Mouse (Mus musculus): ENCODE measurements around the gene Dnaja2. TPM values are rescaled to one million over a fixed set of nuclear protein-coding genes. Genes with fewer than 3 reads are reported as not detected.

Gene Dnaja2
- polyA plus RNA-seq, 1 experiment from 2014 or later = 67.5 TPM

- no peak overlapping the region for H3K4me2 ChIP-seq
- H3K27me3 ChIP-seq = no peaks in the 10 kb centered on the region
- no peak overlapping the region for H3K9ac ChIP-seq
- H3K4me3 ChIP-seq (replicated peaks) = no peak overlapping the region
- no peaks in the 10 kb centered on the region for H3K9me3 ChIP-seq (replicated peaks)
- peaks cover 21% of the 10 kb centered on the region; the same call in 1 of the 2 replicates for H3K4me1 ChIP-seq (replicated peaks)
- ATAC-seq (ENCODE audit: insufficient read depth) = no peak
- peaks cover 5% of the 10 kb centered on the region; the same call in 1 of the 2 replicates for H3K36me3 ChIP-seq (replicated peaks)
- WGBS (ENCODE audit: insufficient replicate concordance) = 74% methylated on average over 11 of the region's 11 CpGs
- no peak overlapping the region for H3K27ac ChIP-seq (replicated peaks)
Measured at GRCm38 (mm10) chr8:85500955-85501685, 54.0 kb downstream of the Dnaja2 start.

GRCm38 (mm10) chr8:85500460-85500859, 54.7 kb downstream of the Dnaja2 start:
- H3K4me2 ChIP-seq = no peak overlapping the region
- H3K36me3 ChIP-seq (replicated peaks) = peaks cover 4% of the 10 kb centered on the region; the same call in 1 of the 2 replicates
- ATAC-seq (ENCODE audit: insufficient read depth) = no peak
- H3K9me3 ChIP-seq (replicated peaks) = no peaks in the 10 kb centered on the region
- no peaks in the 10 kb centered on the region for H3K27me3 ChIP-seq
- 68% methylated on average over 10 of the region's 10 CpGs for WGBS (ENCODE audit: insufficient replicate concordance)
- H3K4me3 ChIP-seq (replicated peaks) = no peak overlapping the region
- H3K4me1 ChIP-seq (replicated peaks) = peaks cover 23% of the 10 kb centered on the region; the same call in 1 of the 2 replicates
- H3K27ac ChIP-seq (replicated peaks) = no peak overlapping the region
- H3K9ac ChIP-seq = no peak overlapping the region

GRCm38 (mm10) chr8:85498577-85498976, 56.6 kb downstream of the Dnaja2 start:
- Histone ChIP-seq H3K27me3 (peaks cover 5% of the 10 kb centered on the region), H3K4me2 (no peak overlapping the region), H3K9me3 (replicated peaks) (no peaks in the 10 kb centered on the region), H3K27ac (replicated peaks) (no peak overlapping the region), H3K4me1 (replicated peaks) (peaks cover 31% of the 10 kb centered on the region; the same call in 1 of the 2 replicates), H3K4me3 (replicated peaks) (no peak overlapping the region), H3K36me3 (replicated peaks) (no peaks in the 10 kb centered on the region), H3K9ac (no peak overlapping the region)
- no peak for ATAC-seq (ENCODE audit: insufficient read depth)
- WGBS (ENCODE audit: insufficient replicate concordance) = 53% methylated on average over 2 of the region's 2 CpGs

- Histone ChIP-seq H3K27ac (replicated peaks) (no peak overlapping the region; the same call in 1 of the 2 replicates), H3K9ac (no peak overlapping the region)
- no peak for ATAC-seq (ENCODE audit: insufficient read depth)
Measured at GRCm38 (mm10) chr8:85496778-85497177, 58.4 kb downstream of the Dnaja2 start.

GRCm38 (mm10) chr8:85496125-85496524, 59.0 kb downstream of the Dnaja2 start:
- Histone ChIP-seq H3K27ac (replicated peaks) (no peak overlapping the region), H3K9ac (no peak overlapping the region), H3K4me3 (replicated peaks) (no peak overlapping the region), H3K27me3 (peaks cover 21% of the 10 kb centered on the region), H3K4me2 (no peak overlapping the region), H3K36me3 (replicated peaks) (no peaks in the 10 kb centered on the region), H3K9me3 (replicated peaks) (no peaks in the 10 kb centered on the region), H3K4me1 (replicated peaks) (peaks cover 38% of the 10 kb centered on the region)
- 61% methylated on average over 5 of the region's 5 CpGs for WGBS (ENCODE audit: insufficient replicate concordance)
- ATAC-seq (ENCODE audit: insufficient read depth) = no peak

More at GRCm38 (mm10) chr8:85496778-85497177, 58.4 kb downstream of the Dnaja2 start:
- Histone ChIP-seq H3K4me1 (replicated peaks) (peaks cover 42% of the 10 kb centered on the region), H3K4me3 (replicated peaks) (no peak overlapping the region), H3K4me2 (no peak overlapping the region), H3K27me3 (peaks cover 21% of the 10 kb centered on the region), H3K9me3 (replicated peaks) (no peaks in the 10 kb centered on the region), H3K36me3 (replicated peaks) (no peaks in the 10 kb centered on the region)
- 64% methylated on average over 4 of the region's 4 CpGs for WGBS (ENCODE audit: insufficient replicate concordance)

GRCm38 (mm10) chr8:85492940-85493931, 61.9 kb downstream of the Dnaja2 start:
- no peak overlapping the region for H3K27ac ChIP-seq (replicated peaks)

GRCm38 (mm10) chr8:85492125-85492875, 62.8 kb downstream of the Dnaja2 start, which contains the start of gene Gpt2:
Gene Gpt2 (plus strand): TSS chr8:85492576.
- Histone ChIP-seq H3K9ac (peak within 1 kb of the TSS; percentile 55), H3K4me3 (replicated peaks) (peak within 1 kb of the TSS; percentile 66), H3K9me3 (replicated peaks) (no peaks in the 10 kb centered on the region), H3K4me1 (replicated peaks) (peaks cover 28% of the 10 kb centered on the region), H3K27ac (replicated peaks) (no peak within 1 kb of the TSS), H3K36me3 (replicated peaks) (no peaks in the 10 kb centered on the region), H3K27me3 (peaks cover 21% of the 10 kb centered on the region), H3K4me2 (peak within 1 kb of the TSS; percentile 85)
- ATAC-seq (ENCODE audit: insufficient read depth) = peak; percentile 89
- WGBS (ENCODE audit: insufficient replicate concordance) = under 1% methylated on average over 41 of the region's 41 CpGs

More at GRCm38 (mm10) chr8:85492940-85493931, 61.9 kb downstream of the Dnaja2 start:
- 12% methylated on average over 49 of the region's 49 CpGs for WGBS (ENCODE audit: insufficient replicate concordance)
- H3K9ac ChIP-seq = peak overlapping the region; percentile 55
- peak overlapping the region; percentile 66 for H3K4me3 ChIP-seq (replicated peaks)
- peaks cover 21% of the 10 kb centered on the region for H3K27me3 ChIP-seq
- H3K4me2 ChIP-seq = peak overlapping the region; percentile 85
- peak; percentile 10; the same call in 1 of the 2 replicates for ATAC-seq (ENCODE audit: insufficient read depth)
- no peaks in the 10 kb centered on the region for H3K9me3 ChIP-seq (replicated peaks)
- peaks cover 29% of the 10 kb centered on the region for H3K4me1 ChIP-seq (replicated peaks)
- no peaks in the 10 kb centered on the region for H3K36me3 ChIP-seq (replicated peaks)

- WGBS (ENCODE audit: insufficient replicate concordance) = 67% methylated on average over 8 of the region's 8 CpGs
- H3K9me3 ChIP-seq (replicated peaks) = no peaks in the 10 kb centered on the region
- H3K36me3 ChIP-seq (replicated peaks) = no peaks in the 10 kb centered on the region
- peaks cover 21% of the 10 kb centered on the region for H3K27me3 ChIP-seq
- H3K4me3 ChIP-seq (replicated peaks) = no peak overlapping the region
- H3K4me2 ChIP-seq = no peak overlapping the region
- H3K4me1 ChIP-seq (replicated peaks) = peaks cover 13% of the 10 kb centered on the region
- no peak for ATAC-seq (ENCODE audit: insufficient read depth)
- no peak overlapping the region for H3K27ac ChIP-seq (replicated peaks)
- H3K9ac ChIP-seq = no peak overlapping the region
Measured at GRCm38 (mm10) chr8:85489546-85489945, 65.6 kb downstream of the Dnaja2 start.

GRCm38 (mm10) chr8:85488631-85489030, 66.5 kb downstream of the Dnaja2 start:
- Histone ChIP-seq H3K9ac (no peak overlapping the region), H3K27me3 (peaks cover 17% of the 10 kb centered on the region), H3K27ac (replicated peaks) (no peak overlapping the region), H3K4me3 (replicated peaks) (no peak overlapping the region), H3K36me3 (replicated peaks) (no peaks in the 10 kb centered on the region), H3K4me1 (replicated peaks) (peaks cover 13% of the 10 kb centered on the region), H3K9me3 (replicated peaks) (no peaks in the 10 kb centered on the region), H3K4me2 (no peak overlapping the region)
- no peak for ATAC-seq (ENCODE audit: insufficient read depth)

- Histone ChIP-seq H3K9ac (no peak overlapping the region), H3K27me3 (peaks cover 11% of the 10 kb centered on the region), H3K27ac (replicated peaks) (no peak overlapping the region), H3K4me2 (no peak overlapping the region), H3K36me3 (replicated peaks) (no peaks in the 10 kb centered on the region), H3K4me3 (replicated peaks) (no peak overlapping the region), H3K4me1 (replicated peaks) (peaks cover 10% of the 10 kb centered on the region), H3K9me3 (replicated peaks) (no peaks in the 10 kb centered on the region)
- WGBS (ENCODE audit: insufficient replicate concordance) = 62% methylated on average over 20 of the region's 20 CpGs
- ATAC-seq (ENCODE audit: insufficient read depth) = no peak
Measured at GRCm38 (mm10) chr8:85487906-85488620, 67.1 kb downstream of the Dnaja2 start.

All from liver, embryonic 15.5 days (tissue).